Mouse (Mus musculus) stomach, embryonic 14.5 days (tissue): ENCODE data around the gene Slc6a19. TPM values are rescaled to one million over a fixed set of nuclear protein-coding genes. Genes with fewer than 3 reads are reported as not detected.

Experiments
- ATAC-seq: fragments of 200-750 bp; cut with Nextera tagmentation; 2 replicates; pipeline ENCODE4 v1.8.0; 2017; ENCODE audit warnings: low read depth, moderate TSS enrichment; ENCODE audit not compliant: insufficient number of reproducible peaks, insufficient read depth, low FRiP score
- H3K27ac ChIP-seq: fragments of 300-500 bp; sonication (generic); 2 replicates; pipeline ENCODE4 v1.5.1; 2014; ENCODE audit warnings: mild to moderate bottlenecking, low read length, moderate library complexity, mixed read lengths
- H3K27me3 ChIP-seq: fragments of 300-500 bp; sonication (generic); 2 replicates; pipeline ENCODE4 v1.6.1; 2014; ENCODE audit warnings: low read length, control low read depth, mixed read lengths; ENCODE audit not compliant: control insufficient read depth, insufficient read depth
- H3K36me3 ChIP-seq: fragments of 300-500 bp; sonication (generic); 2 replicates; pipeline ENCODE4 v1.6.1; 2014; ENCODE audit warnings: mild to moderate bottlenecking, control low read depth, low read length, moderate library complexity, mixed read lengths; ENCODE audit not compliant: control insufficient read depth, insufficient read depth
- H3K4me1 ChIP-seq: fragments of 300-500 bp; sonication (generic); 2 replicates; pipeline ENCODE4 v1.6.1; 2014; ENCODE audit warnings: low read length, control low read depth, mixed read lengths; ENCODE audit not compliant: control insufficient read depth, insufficient read depth
- H3K4me2 ChIP-seq: fragments of 300-500 bp; sonication (generic); replicated peaks from 2 replicates; pipeline ENCODE4 v1.6.1; 2014; ENCODE audit warnings: low read depth, low read length, control low read depth
- H3K4me3 ChIP-seq: fragments of 300-500 bp; sonication (generic); 2 replicates; pipeline ENCODE4 v1.5.1; 2014; ENCODE audit warnings: low read depth, low read length, control low read depth
- H3K9ac ChIP-seq: fragments of 300-500 bp; sonication (generic); replicated peaks from 2 replicates; pipeline ENCODE4 v1.6.1; 2014; ENCODE audit warnings: low read depth, mild to moderate bottlenecking, control low read depth, low read length, moderate library complexity, mixed read lengths
- H3K9me3 ChIP-seq: fragments of 300-500 bp; sonication (generic); 2 replicates; pipeline ENCODE4 v1.6.1; 2016; ENCODE audit warnings: low read depth, low read length, control low read depth; ENCODE audit not compliant: control insufficient read depth
- WGBS: fragments of 180-500 bp; shearing (Covaris S2); extraction: QIAGEN DNeasy Blood & Tissue Kit; methylation state at CpG from one replicate; pipeline ENCODE4 v1.1.7; 2014; 5-methylcytosine and 5-hydroxymethylcytosine counted together
- polyA plus RNA-seq: library from polyadenylated mRNA; unstranded; fragments of >200 nt; fragmentation: Nextera tagmentation; extraction: Ambion mirVana; gene quantifications from 2 replicates; pipeline ENCODE4 v1.2.1, GENCODE M21; 2014

Gene Slc6a19
- polyA plus RNA-seq, 1 experiment from 2014 or later: not detected

DNA sequence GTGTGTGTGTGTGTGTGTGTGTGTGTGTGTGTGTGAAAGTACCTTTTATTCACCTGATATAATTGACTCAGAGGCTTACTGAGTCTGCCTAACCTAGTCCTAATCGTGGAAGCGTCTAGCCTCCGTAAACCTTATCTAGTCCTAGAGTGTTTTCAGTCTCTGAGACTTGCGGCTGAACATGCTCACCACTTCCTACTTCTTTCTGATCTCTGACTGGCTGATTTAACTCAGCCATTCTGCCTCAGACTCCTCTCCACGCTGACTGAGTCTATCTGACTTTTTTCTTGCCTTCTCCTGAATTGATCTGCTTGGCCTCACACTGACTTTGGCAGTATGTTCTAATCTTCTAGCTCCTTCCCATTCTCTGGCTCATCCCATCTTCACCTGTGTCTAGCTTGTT, 20.6 kb upstream of the Slc6a19 start:
- 76% methylated on average over 5 of the region's 5 CpGs for WGBS
- Histone ChIP-seq H3K4me1 (no peaks in the 10 kb centered on the region), H3K27ac (no peak overlapping the region), H3K9ac (no peak overlapping the region), H3K4me2 (no peak overlapping the region), H3K9me3 (no peaks in the 10 kb centered on the region), H3K36me3 (no peaks in the 10 kb centered on the region), H3K27me3 (no peaks in the 10 kb centered on the region), H3K4me3 (no peak overlapping the region)
- no peak for ATAC-seq

DNA sequence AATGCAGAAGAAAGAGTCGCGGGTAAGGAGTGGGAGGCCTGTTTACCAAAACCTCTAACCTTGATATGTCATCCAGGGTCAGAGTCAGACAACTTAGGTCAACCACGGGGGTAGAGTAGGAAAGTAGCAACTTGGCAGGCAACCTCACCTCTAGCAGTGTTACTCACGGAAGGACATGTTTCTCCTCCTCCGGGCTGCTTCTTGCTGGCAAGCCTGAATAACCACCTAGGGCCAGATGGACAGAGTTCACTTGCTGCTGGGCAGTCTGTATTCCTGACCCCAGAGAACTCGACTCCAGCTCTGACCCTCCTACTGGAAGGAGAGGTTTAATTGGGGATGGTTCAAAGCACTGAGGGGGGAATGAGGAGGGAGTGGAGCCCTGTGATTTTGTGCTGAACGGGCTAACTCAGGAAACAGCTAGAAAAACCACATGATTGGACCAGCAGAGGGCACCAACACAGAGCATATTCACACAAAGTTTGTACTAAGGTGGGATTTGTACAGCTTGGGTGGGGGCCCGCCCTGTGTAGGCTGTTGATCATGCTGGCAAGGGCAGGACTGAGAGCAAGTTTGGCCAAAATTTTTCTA, 18.5 kb upstream of the Slc6a19 start:
- Histone ChIP-seq H3K4me3 (no peak overlapping the region), H3K27me3 (no peaks in the 10 kb centered on the region), H3K36me3 (no peaks in the 10 kb centered on the region), H3K4me2 (no peak overlapping the region), H3K9me3 (no peaks in the 10 kb centered on the region), H3K4me1 (no peaks in the 10 kb centered on the region), H3K9ac (no peak overlapping the region), H3K27ac (no peak overlapping the region)
- 28% methylated on average over 8 of the region's 8 CpGs for WGBS
- 0 out of 2 replicates have a peak, but pooled peaks have one; percentile 46 for ATAC-seq

DNA sequence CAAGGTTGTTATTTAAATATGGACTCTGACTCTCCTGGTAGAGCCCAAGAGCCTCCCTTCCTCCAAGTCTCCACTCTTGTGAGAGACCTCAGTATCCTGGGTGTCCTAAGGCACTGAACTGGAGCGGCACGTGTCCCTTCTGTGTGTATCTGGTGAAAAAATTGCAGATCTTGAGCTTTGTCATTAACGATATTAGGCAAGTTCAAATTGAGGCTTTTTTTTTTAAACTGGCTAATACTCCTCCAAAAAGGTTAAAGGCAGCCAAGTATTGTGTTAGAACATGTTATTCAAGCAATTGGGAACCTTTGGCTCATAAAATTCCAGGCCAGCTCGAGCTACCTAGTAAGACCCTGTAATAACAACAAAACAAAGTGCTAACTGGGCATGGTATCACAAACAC, 15.6 kb upstream of the Slc6a19 start:
- H3K27me3 ChIP-seq: no peaks in the 10 kb centered on the region
- WGBS: 86% methylated on average over 4 of the region's 4 CpGs
- H3K4me1 ChIP-seq: no peaks in the 10 kb centered on the region
- no peak overlapping the region for H3K27ac ChIP-seq
- H3K4me2 ChIP-seq: no peak overlapping the region
- no peaks in the 10 kb centered on the region for H3K36me3 ChIP-seq
- no peak for ATAC-seq
- no peak overlapping the region for H3K4me3 ChIP-seq
- H3K9me3 ChIP-seq: no peaks in the 10 kb centered on the region
- H3K9ac ChIP-seq: no peak overlapping the region

DNA sequence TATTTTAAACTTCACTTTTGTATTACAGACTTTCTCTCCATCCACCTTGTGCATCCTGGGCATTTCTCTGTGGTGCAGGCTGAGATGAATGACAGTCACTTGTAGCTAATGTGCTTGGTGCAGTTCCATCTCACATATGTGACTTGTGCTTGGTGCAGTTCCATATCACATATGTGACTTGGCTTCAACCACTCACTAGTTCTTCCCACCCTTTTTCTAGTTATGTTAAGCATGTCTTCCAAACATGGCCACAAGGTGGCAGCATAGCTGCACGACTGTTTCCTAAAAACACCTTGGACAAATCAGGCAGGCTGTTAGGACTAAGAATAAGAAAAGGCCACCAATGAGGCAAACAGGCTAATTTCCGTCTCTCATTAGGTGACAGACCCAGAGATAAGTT, 13.6 kb upstream of the Slc6a19 start:
- no peak; the same call in 1 of the 2 replicates for ATAC-seq
- H3K9ac ChIP-seq: no peak overlapping the region
- WGBS: 5% methylated on average over 2 of the region's 2 CpGs

DNA sequence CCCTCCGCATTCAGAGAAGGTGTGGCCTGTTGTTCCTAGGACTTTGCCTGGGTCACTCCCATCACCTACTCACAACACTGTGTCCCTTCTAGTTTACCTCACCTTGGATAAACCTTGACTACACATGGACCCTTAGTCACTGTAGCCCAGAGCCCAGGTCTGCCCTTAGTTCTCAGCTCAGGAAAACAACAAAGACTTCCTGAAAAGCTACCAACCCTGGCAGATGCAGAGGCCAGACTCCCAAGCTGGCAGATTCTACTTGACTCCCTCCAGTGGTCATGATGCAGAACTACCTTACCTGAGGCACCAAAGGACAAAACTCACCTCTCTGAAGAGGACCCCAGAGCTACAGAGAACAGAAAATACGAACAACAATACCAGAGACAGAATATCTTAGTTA, 9.4 kb upstream of the Slc6a19 start:
- Histone ChIP-seq H3K4me3 (no peak overlapping the region), H3K4me2 (no peak overlapping the region), H3K27ac (no peak overlapping the region), H3K27me3 (no peaks in the 10 kb centered on the region), H3K9ac (no peak overlapping the region), H3K36me3 (no peaks in the 10 kb centered on the region), H3K9me3 (no peaks in the 10 kb centered on the region), H3K4me1 (no peaks in the 10 kb centered on the region)
- ATAC-seq: 0 out of 2 replicates have a peak, but pooled peaks have one; percentile 51
- 65% methylated on average over 2 of the region's 2 CpGs for whole genome bisulfite sequencing

More for the DNA sequence above, 13.6 kb upstream of the Slc6a19 start:
- Histone ChIP-seq H3K4me3 (no peak overlapping the region), H3K36me3 (no peaks in the 10 kb centered on the region), H3K9me3 (no peaks in the 10 kb centered on the region), H3K27ac (no peak overlapping the region), H3K4me1 (no peaks in the 10 kb centered on the region), H3K27me3 (no peaks in the 10 kb centered on the region), H3K4me2 (no peak overlapping the region)

DNA sequence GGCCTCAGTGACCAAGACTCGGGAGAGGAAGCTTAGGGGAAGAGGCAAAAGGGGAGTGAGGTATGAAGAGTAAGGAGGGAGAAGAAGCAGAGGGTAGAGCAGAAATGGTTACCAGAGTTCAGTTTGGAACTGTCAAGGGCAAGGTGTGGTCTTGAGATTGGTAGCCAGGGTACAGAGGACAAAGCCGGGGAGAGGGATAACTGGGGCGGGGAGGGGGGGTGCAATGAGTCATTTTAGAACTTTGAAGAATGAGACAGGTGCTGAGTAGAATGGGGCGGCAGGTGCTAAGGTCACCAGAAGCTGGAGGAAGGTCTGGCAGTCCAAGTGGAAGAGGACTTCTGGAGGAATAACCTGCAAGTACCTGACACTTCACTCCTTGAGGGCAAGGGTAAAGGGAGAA, 8.5 kb upstream of the Slc6a19 start:
- no peak for ATAC-seq
- 86% methylated on average over 4 of the region's 4 CpGs for WGBS
- H3K9ac ChIP-seq: no peak overlapping the region
- H3K27ac ChIP-seq: no peak overlapping the region
- H3K4me1 ChIP-seq: no peaks in the 10 kb centered on the region
- H3K9me3 ChIP-seq: no peaks in the 10 kb centered on the region
- H3K4me3 ChIP-seq: no peak overlapping the region
- H3K27me3 ChIP-seq: no peaks in the 10 kb centered on the region
- no peak overlapping the region for H3K4me2 ChIP-seq
- H3K36me3 ChIP-seq: no peaks in the 10 kb centered on the region

DNA sequence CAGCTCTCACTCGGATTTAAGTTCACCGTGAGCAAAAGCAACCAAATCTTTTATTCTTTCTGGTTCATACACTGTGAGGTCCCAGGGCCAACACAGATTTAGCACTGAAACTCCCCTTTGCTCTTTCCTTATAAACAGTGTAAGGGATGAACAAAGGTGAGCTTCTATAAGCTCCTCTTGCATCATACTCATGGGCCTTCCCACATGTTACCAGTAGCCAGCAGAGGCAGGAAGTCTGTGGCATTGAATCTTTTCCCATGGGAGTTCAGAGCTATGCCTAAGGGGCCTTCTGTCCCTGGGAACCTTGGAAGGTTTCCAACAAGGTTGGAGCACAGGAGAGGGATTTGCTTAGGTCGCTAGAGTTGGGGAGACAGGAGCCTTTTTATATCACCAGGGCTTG, 7.6 kb upstream of the Slc6a19 start:
- H3K36me3 ChIP-seq: no peaks in the 10 kb centered on the region
- H3K4me2 ChIP-seq: no peak overlapping the region
- no peaks in the 10 kb centered on the region for H3K9me3 ChIP-seq
- no peaks in the 10 kb centered on the region for H3K27me3 ChIP-seq
- H3K27ac ChIP-seq: no peak overlapping the region
- H3K4me1 ChIP-seq: no peaks in the 10 kb centered on the region
- WGBS: 77% methylated on average over 3 of the region's 3 CpGs
- no peak for ATAC-seq
- H3K9ac ChIP-seq: no peak overlapping the region
- no peak overlapping the region for H3K4me3 ChIP-seq

DNA sequence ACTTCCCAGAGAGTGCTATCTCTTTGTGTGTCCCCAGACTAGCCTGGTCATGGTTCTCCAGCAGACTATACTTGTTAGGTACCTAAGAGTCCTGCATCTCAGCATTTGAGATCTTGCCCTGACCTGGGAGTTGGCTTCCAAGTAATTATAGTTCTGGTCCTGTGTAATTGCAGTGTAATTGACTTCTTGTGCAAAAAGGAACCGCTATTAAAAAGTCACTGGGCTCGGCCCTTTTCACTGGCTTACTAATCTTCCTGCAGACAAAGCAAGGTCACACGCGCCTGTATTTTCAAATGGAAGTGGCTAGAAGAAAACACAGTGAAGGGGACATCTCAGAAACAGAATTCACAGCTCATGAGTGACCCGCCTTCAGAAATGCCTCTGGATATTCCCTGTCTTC, 7.1 kb upstream of the Slc6a19 start:
- 84% methylated on average over 5 of the region's 5 CpGs for WGBS
- no peak overlapping the region for H3K4me3 ChIP-seq
- no peaks in the 10 kb centered on the region for H3K4me1 ChIP-seq
- H3K27me3 ChIP-seq: no peaks in the 10 kb centered on the region
- no peaks in the 10 kb centered on the region for H3K9me3 ChIP-seq
- H3K36me3 ChIP-seq: no peaks in the 10 kb centered on the region
- no peak overlapping the region for H3K27ac ChIP-seq
- H3K4me2 ChIP-seq: no peak overlapping the region
- H3K9ac ChIP-seq: no peak overlapping the region
- no peak for ATAC-seq

DNA sequence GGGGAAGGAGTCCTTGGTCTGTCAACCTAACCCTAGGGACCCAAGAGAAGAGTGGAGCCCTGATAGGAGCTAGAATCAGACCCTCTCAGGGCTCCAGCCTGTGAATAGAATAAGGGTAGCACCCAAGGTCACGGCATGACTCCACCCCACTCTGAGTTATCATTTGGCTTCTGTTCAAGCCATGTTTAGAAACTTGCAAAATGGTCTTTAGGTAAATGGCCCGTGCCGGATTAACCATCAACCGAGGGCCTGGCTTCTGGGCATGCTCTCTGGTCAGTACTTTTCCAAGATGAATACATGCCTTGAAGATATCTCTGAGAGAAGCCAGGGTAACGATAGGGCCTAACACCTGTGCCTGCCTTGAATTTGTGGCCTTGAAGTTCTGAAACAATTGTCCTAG, 6.6 kb upstream of the Slc6a19 start:
- Histone ChIP-seq H3K36me3 (no peaks in the 10 kb centered on the region), H3K9me3 (no peaks in the 10 kb centered on the region), H3K4me3 (no peak overlapping the region), H3K9ac (no peak overlapping the region), H3K27me3 (no peaks in the 10 kb centered on the region), H3K4me1 (no peaks in the 10 kb centered on the region), H3K27ac (no peak overlapping the region), H3K4me2 (no peak overlapping the region)
- no peak for ATAC-seq
- 88% methylated on average over 5 of the region's 5 CpGs for WGBS
